Mouse (Mus musculus) embryonic facial prominence, embryonic 12.5 days (tissue): ENCODE data around the gene D1Ertd622e. TPM values are rescaled to one million over a fixed set of nuclear protein-coding genes. Genes with fewer than 3 reads are reported as not detected.

ENCODE experiments used
- ATAC-seq: fragments of 200-750 bp; cut with Nextera tagmentation; 2 replicates; pipeline ENCODE4 v1.8.0; 2017; ENCODE audit not compliant: insufficient number of reproducible peaks, insufficient read depth, low FRiP score, low TSS enrichment
- H3K27ac ChIP-seq: fragments of 300-500 bp; sonication (generic); 2 replicates; pipeline ENCODE4 v1.5.1; 2016; ENCODE audit warnings: mild to moderate bottlenecking
- H3K27me3 ChIP-seq: fragments of 300-500 bp; sonication (generic); 2 replicates; pipeline ENCODE4 v1.6.1; 2016; ENCODE audit warnings: mild to moderate bottlenecking, moderate library complexity
- H3K36me3 ChIP-seq: fragments of 300-500 bp; sonication (generic); 2 replicates; pipeline ENCODE4 v1.6.1; 2016; ENCODE audit warnings: mild to moderate bottlenecking
- H3K4me1 ChIP-seq: fragments of 300-500 bp; sonication (generic); 2 replicates; pipeline ENCODE4 v1.6.1; 2016
- H3K4me2 ChIP-seq: fragments of 300-500 bp; sonication (generic); replicated peaks from 2 replicates; pipeline ENCODE4 v1.6.1; 2016; ENCODE audit warnings: mild to moderate bottlenecking, moderate library complexity
- H3K4me3 ChIP-seq: fragments of 300-500 bp; sonication (generic); 2 replicates; pipeline ENCODE4 v1.5.1; 2016; ENCODE audit warnings: mild to moderate bottlenecking
- H3K9ac ChIP-seq: fragments of 300-500 bp; sonication (generic); 2 replicates; pipeline ENCODE4 v1.6.1; 2016; ENCODE audit warnings: mild to moderate bottlenecking, moderate library complexity
- H3K9me3 ChIP-seq: fragments of 300-500 bp; sonication (generic); 2 replicates; pipeline ENCODE4 v1.6.1; 2016; ENCODE audit warnings: mild to moderate bottlenecking, moderate library complexity
- WGBS: fragments of 180-500 bp; shearing (Covaris S2); methylation state at CpG from one replicate; pipeline ENCODE4 v1.1.7; 2016; 5-methylcytosine and 5-hydroxymethylcytosine counted together
- polyA plus RNA-seq: library from polyadenylated mRNA; unstranded; fragments of >200 nt; fragmentation: Nextera tagmentation; extraction: Ambion mirVana; gene quantifications from 2 replicates; pipeline ENCODE4 v1.2.1, GENCODE M21; 2016

D1Ertd622e gene
- polyA plus RNA-seq: 17.0 and 17.3 TPM in 2 replicates

DNA sequence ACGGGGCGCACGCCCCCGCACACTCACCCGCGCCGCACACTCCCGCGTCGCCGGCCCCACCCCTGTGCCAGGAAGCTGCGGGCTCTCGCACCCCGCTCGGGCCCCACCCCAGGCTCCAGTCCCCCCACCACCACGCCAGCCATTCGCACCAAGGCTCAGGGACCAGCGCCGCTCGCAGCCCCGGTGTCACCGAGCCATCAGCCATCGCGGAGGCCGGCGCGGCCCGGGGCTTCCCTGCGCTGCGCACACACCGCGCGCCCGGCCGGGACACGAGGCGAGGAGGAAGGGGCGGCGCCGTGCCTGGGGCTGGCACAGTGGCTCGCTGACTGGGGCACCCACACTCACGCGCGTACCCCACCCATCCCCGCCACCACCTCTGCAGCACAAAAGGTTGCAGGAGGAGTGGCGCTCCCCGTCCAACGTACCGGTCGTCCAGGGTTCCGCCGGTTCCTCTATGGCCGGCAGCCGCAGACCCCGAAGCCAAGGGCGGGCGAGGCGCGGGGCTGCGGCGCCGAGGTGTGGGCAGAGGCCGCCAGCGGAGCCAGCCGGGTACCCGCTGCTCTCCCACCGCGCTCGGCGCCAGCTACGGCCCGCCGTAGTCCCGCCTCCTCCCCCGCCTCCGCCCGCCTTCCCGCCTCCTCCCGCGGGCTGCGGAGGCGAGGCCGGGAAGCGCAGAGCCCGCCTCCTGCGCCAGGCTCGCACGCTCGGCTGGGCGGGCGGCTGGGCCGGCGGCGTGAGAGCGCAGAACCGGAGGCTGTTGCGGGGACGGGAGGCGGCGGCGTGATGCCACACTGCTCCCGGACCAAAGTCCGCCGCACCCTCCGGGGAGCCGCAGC lies at the start of gene D1Ertd622e:
Gene D1Ertd622e, minus strand, starts transcription at position 669 of the 836 bp plus-strand sequence.
- Histone ChIP-seq H3K4me1 (0 out of 2 replicates have a peak, but pooled peaks cover 11% of the 10 kb centered on the region), H3K36me3 (no peaks in the 10 kb centered on the region), H3K4me2 (peak within 1 kb of the TSS; percentile 92), H3K9me3 (no peaks in the 10 kb centered on the region), H3K27me3 (no peaks in the 10 kb centered on the region), H3K4me3 (peak within 1 kb of the TSS; percentile 87), H3K27ac (peak within 1 kb of the TSS; percentile 85), H3K9ac (peak within 1 kb of the TSS; percentile 74)
- peak; percentile 93 for ATAC-seq
- WGBS: under 1% methylated on average over 87 of the region's 106 CpGs

DNA sequence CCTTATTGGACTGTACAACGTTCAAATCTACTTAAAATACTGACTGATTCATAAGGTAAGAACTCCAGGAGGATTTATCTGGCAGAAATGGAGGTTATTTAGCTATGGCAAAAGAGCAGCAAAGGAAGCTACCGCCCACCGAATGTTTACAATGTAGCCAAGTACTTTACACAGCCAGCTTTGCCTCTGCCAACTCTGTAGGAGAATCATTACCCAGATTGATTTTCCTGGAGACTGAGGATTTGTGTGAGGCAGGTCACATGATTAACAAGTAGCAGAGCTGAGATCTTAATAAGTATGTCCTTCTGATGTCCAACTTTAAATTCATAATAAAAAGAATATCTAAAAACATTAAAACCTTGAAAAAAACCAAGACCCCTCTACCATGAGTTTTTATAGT lies 48.6 kb upstream of the D1Ertd622e start:
- Histone ChIP-seq H3K36me3 (peaks cover 41% of the 10 kb centered on the region), H3K9me3 (no peaks in the 10 kb centered on the region), H3K4me3 (no peak overlapping the region), H3K9ac (no peak overlapping the region), H3K4me2 (no peak overlapping the region), H3K27ac (no peak overlapping the region), H3K4me1 (no peaks in the 10 kb centered on the region), H3K27me3 (no peaks in the 10 kb centered on the region)
- ATAC-seq: no peak
- WGBS: 92% methylated on average over 3 of the region's 3 CpGs

DNA sequence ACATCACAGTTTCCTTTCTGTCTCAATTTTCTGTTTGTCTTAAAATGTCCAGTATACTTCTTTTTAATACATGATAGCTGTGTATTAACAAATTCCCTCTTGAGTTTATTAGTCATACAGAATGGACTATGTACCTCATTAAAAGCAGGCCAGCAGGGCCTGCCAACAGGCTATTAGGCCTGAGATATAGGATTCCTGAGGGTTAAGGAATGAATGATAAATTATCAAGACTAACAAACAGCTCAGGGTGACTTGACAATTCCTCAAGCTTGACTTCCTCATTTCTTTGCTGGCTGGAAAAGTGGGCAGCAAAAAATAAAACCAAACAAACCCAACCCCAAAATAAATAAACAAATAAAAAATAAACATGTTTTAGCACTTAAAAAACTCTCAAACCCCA lies 43.5 kb upstream of the D1Ertd622e start:
- H3K4me3 ChIP-seq: no peak overlapping the region
- H3K27ac ChIP-seq: no peak overlapping the region
- H3K4me1 ChIP-seq: no peaks in the 10 kb centered on the region
- ATAC-seq: no peak
- no peaks in the 10 kb centered on the region for H3K27me3 ChIP-seq
- H3K9me3 ChIP-seq: no peaks in the 10 kb centered on the region
- H3K9ac ChIP-seq: no peak overlapping the region
- H3K4me2 ChIP-seq: no peak overlapping the region
- H3K36me3 ChIP-seq: peaks cover 20% of the 10 kb centered on the region; the same call in 1 of the 2 replicates

DNA sequence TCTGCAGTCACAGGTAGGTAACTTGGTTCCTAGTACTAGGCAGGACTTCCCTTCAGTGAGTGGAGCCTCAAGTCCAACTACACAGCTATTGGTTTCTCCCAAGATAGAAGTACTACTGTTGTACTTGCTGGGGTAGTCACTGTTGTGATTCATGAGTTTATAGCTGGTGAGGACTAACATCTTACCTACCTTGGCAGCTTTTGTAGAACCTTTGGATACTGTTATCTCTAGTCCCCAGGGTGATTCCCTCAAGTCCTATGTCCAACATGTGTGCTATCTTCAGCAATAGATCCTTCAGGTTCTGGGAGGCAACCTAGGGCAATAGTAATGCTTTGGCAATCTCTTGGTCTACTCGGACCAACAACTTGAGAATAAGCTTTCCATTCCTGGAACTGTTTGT lies 42.8 kb upstream of the D1Ertd622e start:
- H3K27ac ChIP-seq: no peak overlapping the region
- no peak overlapping the region for H3K9ac ChIP-seq
- no peaks in the 10 kb centered on the region for H3K4me1 ChIP-seq
- no peaks in the 10 kb centered on the region for H3K27me3 ChIP-seq
- H3K9me3 ChIP-seq: no peaks in the 10 kb centered on the region
- 84% methylated on average over 1 of the region's 1 CpGs for WGBS
- peaks cover 16% of the 10 kb centered on the region; the same call in 1 of the 2 replicates for H3K36me3 ChIP-seq
- H3K4me3 ChIP-seq: no peak overlapping the region
- no peak for ATAC-seq
- H3K4me2 ChIP-seq: no peak overlapping the region

GRCm38 (mm10) chr1:97698956-97699570 lies 37.2 kb upstream of the D1Ertd622e start:
- no peaks in the 10 kb centered on the region for H3K9me3 ChIP-seq
- no peak overlapping the region for H3K4me2 ChIP-seq
- H3K4me1 ChIP-seq: 0 out of 2 replicates have a peak, but pooled peaks cover 2% of the 10 kb centered on the region
- H3K9ac ChIP-seq: no peak overlapping the region
- WGBS: 14% methylated on average over 11 of the region's 11 CpGs
- no peaks in the 10 kb centered on the region for H3K27me3 ChIP-seq
- 0 out of 2 replicates have a peak, but pooled peaks have one; percentile 35 for ATAC-seq
- no peak overlapping the region for H3K27ac ChIP-seq
- H3K4me3 ChIP-seq: no peak overlapping the region
- no peaks in the 10 kb centered on the region for H3K36me3 ChIP-seq

GRCm38 (mm10) chr1:97697273-97697672 lies 35.4 kb upstream of the D1Ertd622e start:
- Histone ChIP-seq H3K36me3 (no peaks in the 10 kb centered on the region), H3K4me3 (no peak overlapping the region), H3K9me3 (no peaks in the 10 kb centered on the region), H3K27ac (no peak overlapping the region), H3K27me3 (no peaks in the 10 kb centered on the region), H3K4me2 (no peak overlapping the region), H3K4me1 (0 out of 2 replicates have a peak, but pooled peaks cover 2% of the 10 kb centered on the region), H3K9ac (no peak overlapping the region)
- WGBS: 97% methylated on average over 1 of the region's 1 CpGs
- no peak for ATAC-seq

DNA sequence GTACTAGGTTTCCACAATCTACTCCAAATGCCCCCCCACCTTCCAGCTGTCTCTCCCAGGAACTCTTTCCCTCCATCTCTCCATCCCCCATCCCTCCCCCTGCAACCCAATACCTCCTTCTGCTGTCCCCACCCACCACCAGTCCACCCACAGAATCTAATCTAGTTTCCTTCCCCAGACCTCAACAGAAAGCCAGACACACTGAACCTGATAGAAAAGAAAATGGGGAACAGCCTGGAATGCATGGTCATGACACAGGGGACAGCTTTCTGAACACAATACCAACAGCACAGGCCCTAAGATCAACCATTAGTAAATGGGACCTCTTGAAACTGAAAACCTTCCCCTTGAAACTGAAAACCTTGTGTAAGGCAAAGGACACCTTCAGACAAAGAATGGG lies 32.0 kb upstream of the D1Ertd622e start:
- no peak for ATAC-seq
- H3K4me1 ChIP-seq: no peaks in the 10 kb centered on the region
- H3K9ac ChIP-seq: no peak overlapping the region
- no peak overlapping the region for H3K4me3 ChIP-seq
- H3K27me3 ChIP-seq: no peaks in the 10 kb centered on the region
- H3K36me3 ChIP-seq: no peaks in the 10 kb centered on the region
- no peaks in the 10 kb centered on the region for H3K9me3 ChIP-seq
- no peak overlapping the region for H3K4me2 ChIP-seq
- no peak overlapping the region for H3K27ac ChIP-seq

DNA sequence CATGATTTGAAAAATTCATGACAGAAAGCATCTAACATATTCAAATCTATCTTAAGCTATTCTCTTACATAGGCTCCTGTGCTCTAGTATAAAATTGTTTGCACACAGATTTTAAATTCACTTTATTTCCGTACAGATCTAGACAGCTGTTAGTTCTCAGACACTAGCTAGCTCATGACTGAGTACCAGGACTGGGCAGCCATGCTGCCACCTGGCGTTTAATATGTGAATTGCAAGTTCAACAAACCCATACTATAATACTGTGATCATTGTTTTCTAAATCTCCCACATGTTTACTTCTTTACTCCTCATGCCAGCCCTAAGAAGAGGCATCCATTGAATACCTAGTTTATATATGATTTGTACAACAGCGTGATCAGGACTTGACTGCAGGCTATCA lies 26.9 kb upstream of the D1Ertd622e start:
- WGBS: 17% methylated on average over 3 of the region's 3 CpGs
- no peak overlapping the region for H3K4me3 ChIP-seq
- H3K9ac ChIP-seq: no peak overlapping the region
- H3K4me1 ChIP-seq: no peaks in the 10 kb centered on the region
- H3K27me3 ChIP-seq: no peaks in the 10 kb centered on the region
- H3K4me2 ChIP-seq: no peak overlapping the region
- no peaks in the 10 kb centered on the region for H3K36me3 ChIP-seq
- no peak for ATAC-seq
- H3K9me3 ChIP-seq: no peaks in the 10 kb centered on the region
- H3K27ac ChIP-seq: no peak overlapping the region

DNA sequence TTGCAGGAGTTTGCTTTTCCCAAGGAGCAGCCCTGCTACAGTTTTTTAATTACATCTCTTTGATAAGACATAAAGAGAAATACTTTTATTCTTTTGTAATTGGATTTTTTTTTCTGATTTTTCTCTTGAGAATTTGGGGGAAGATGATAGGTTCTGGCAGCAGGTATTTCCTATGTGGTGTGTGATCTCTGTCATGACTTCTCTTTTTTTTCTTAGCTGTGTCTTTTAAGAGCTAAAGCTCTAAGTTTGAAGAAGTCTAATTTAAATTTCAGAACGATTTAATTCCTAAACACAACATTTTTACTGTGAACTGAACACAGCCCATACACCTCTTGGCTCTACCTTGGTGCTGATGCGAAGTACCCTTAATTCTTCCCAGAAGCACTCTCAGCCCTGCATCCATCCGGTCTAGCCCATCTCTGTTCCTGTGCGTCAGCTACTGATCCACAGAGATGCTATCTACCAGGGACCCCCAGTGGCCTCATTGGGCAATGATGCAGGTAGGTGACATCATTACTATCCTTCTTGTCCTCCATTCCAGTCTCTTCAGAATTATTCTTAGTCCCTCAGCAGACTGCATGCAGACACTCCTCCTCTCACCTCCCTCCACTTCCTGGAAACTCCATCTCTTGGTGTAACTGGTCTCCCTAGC lies 14.8 kb upstream of the D1Ertd622e start:
- WGBS: 75% methylated on average over 4 of the region's 4 CpGs
- Histone ChIP-seq H3K9ac (no peak overlapping the region), H3K27me3 (no peaks in the 10 kb centered on the region), H3K27ac (no peak overlapping the region), H3K4me1 (no peaks in the 10 kb centered on the region), H3K4me3 (no peak overlapping the region), H3K4me2 (no peak overlapping the region), H3K36me3 (no peaks in the 10 kb centered on the region), H3K9me3 (no peaks in the 10 kb centered on the region)
- ATAC-seq: no peak

DNA sequence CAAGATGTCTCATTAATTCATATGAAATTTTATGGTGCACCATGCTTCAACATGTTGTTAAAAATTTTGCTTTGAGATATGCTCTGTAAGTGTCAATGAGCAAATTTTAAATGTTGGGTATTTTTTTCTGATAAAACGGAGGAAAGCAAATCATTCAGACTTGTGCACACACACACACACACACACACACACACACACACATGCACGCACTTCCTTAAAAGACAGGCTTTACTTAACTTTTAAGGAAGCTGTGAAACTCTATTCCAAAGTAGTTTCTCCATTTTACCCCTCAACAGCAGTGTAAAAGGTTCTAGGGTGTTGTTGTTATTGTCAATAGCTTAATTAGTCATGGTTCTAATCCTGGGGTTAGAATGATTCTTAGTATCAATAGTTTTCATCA lies 14.2 kb upstream of the D1Ertd622e start:
- no peaks in the 10 kb centered on the region for H3K27me3 ChIP-seq
- H3K36me3 ChIP-seq: no peaks in the 10 kb centered on the region
- H3K4me2 ChIP-seq: no peak overlapping the region
- H3K4me1 ChIP-seq: no peaks in the 10 kb centered on the region
- no peak overlapping the region for H3K27ac ChIP-seq
- H3K4me3 ChIP-seq: no peak overlapping the region
- WGBS: 77% methylated on average over 2 of the region's 2 CpGs
- H3K9me3 ChIP-seq: no peaks in the 10 kb centered on the region
- no peak for ATAC-seq
- no peak overlapping the region for H3K9ac ChIP-seq

DNA sequence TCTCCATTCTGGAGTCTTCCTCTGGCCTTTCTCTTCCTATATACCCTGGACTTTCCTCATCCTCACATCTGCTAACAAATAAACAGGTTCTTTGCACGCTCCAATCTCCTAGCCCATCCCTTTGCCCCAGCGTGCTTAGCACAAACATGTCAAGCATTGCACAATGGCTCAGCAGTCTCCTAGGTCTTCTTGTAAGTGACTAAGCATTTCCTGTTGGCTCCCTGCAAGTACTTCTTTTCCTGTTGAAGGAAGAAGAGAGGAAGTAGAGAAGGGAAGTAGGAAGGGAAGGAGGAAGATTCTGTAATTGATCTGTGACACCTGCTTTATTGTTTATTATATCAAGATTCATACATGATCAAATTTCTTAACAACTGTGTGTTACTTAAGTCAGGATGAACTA lies 11.0 kb upstream of the D1Ertd622e start:
- ATAC-seq: no peak
- H3K9me3 ChIP-seq: no peaks in the 10 kb centered on the region
- no peaks in the 10 kb centered on the region for H3K27me3 ChIP-seq
- H3K4me2 ChIP-seq: no peak overlapping the region
- H3K36me3 ChIP-seq: no peaks in the 10 kb centered on the region
- no peak overlapping the region for H3K9ac ChIP-seq
- H3K27ac ChIP-seq: no peak overlapping the region
- WGBS: 72% methylated on average over 2 of the region's 2 CpGs
- H3K4me1 ChIP-seq: no peaks in the 10 kb centered on the region
- H3K4me3 ChIP-seq: no peak overlapping the region

- no peak overlapping the region for H3K4me2 ChIP-seq
- WGBS: 94% methylated on average over 1 of the region's 1 CpGs
- no peak overlapping the region for H3K27ac ChIP-seq
- H3K27me3 ChIP-seq: no peaks in the 10 kb centered on the region
- H3K36me3 ChIP-seq: no peaks in the 10 kb centered on the region
- no peak overlapping the region for H3K4me3 ChIP-seq
- H3K9me3 ChIP-seq: no peaks in the 10 kb centered on the region
- no peaks in the 10 kb centered on the region for H3K4me1 ChIP-seq
- no peak overlapping the region for H3K9ac ChIP-seq
- no peak for ATAC-seq
Observed at GRCm38 (mm10) chr1:97667288-97667687, 5.4 kb upstream of the D1Ertd622e start.
